Mouse (Mus musculus) limb, embryonic 10.5 days (tissue): ENCODE data around the gene Drc7. TPM values are rescaled to one million over a fixed set of nuclear protein-coding genes. Genes with fewer than 3 reads are reported as not detected.
A peak's percentile ranks its signal among the peaks of the same experiment; 100 is the strongest.

Experiments
- DNase-seq: peaks from one replicate; pipeline ENCODE4 v3.0.0-alpha.2; 2017; ENCODE audit warnings: low spot score
- H3K27ac ChIP-seq: fragments of 300-500 bp; sonication (generic); 2 replicates; pipeline ENCODE4 v1.5.1; 2016; ENCODE audit warnings: mild to moderate bottlenecking
- H3K27me3 ChIP-seq: fragments of 300-500 bp; sonication (generic); 2 replicates; pipeline ENCODE4 v1.6.1; 2016; ENCODE audit warnings: low read depth, mild to moderate bottlenecking; ENCODE audit not compliant: poor library complexity, severe bottlenecking
- H3K36me3 ChIP-seq: fragments of 300-500 bp; sonication (generic); 2 replicates; pipeline ENCODE4 v1.6.1; 2016; ENCODE audit warnings: mild to moderate bottlenecking, moderate library complexity
- H3K4me1 ChIP-seq: fragments of 300-500 bp; sonication (generic); 2 replicates; pipeline ENCODE4 v1.6.1; 2016
- H3K4me3 ChIP-seq: fragments of 300-500 bp; sonication (generic); 2 replicates; pipeline ENCODE4 v1.5.1; 2016; ENCODE audit warnings: mild to moderate bottlenecking, moderate library complexity
- H3K9me3 ChIP-seq: fragments of 300-500 bp; sonication (generic); replicated peaks from 2 replicates; pipeline ENCODE4 v1.6.1; 2016; ENCODE audit warnings: mild to moderate bottlenecking
- WGBS: fragments of 180-500 bp; shearing (Covaris S2); methylation state at CpG from one replicate; pipeline ENCODE4 v1.1.7; 2016; 5-methylcytosine and 5-hydroxymethylcytosine counted together
- polyA plus RNA-seq: library from polyadenylated mRNA; unstranded; fragments of >200 nt; fragmentation: Nextera tagmentation; extraction: Ambion mirVana; gene quantifications from 2 replicates; pipeline ENCODE4 v1.2.1, GENCODE M21; 2016

Drc7 gene
- polyA plus RNA-seq, 1 experiment from 2014 or later = 0.23 TPM

DNA sequence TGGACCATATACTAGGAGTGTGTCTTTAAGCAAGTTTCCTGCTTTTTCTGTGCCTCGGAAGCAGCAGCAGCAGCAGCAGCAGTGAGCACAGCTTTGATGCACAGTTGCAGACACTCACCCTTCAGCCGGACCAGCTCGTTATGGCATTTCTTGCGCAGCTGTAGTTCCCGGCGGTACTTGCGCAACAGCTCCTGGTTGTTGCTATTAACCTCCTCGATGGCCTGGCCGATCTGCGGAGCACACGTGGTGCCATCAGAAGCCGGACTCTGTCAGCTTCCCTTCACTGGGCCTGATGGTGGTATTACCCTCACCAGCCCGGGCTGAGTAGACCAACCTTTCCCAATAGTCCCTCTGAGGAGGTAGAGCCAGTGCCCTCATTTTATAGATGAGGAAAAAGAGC is 52.4 kb downstream of the Drc7 start:
- peaks cover 26% of the 10 kb centered on the region for H3K36me3 ChIP-seq
- no peak overlapping the region for H3K27ac ChIP-seq
- H3K9me3 ChIP-seq = no peaks in the 10 kb centered on the region
- no peaks in the 10 kb centered on the region for H3K27me3 ChIP-seq
- H3K4me3 ChIP-seq = no peak overlapping the region
- 92% methylated on average over 13 of the region's 13 CpGs for WGBS
- no peak for DNase-seq
- H3K4me1 ChIP-seq = 0 out of 2 replicates have a peak, but pooled peaks cover 2% of the 10 kb centered on the region

DNA sequence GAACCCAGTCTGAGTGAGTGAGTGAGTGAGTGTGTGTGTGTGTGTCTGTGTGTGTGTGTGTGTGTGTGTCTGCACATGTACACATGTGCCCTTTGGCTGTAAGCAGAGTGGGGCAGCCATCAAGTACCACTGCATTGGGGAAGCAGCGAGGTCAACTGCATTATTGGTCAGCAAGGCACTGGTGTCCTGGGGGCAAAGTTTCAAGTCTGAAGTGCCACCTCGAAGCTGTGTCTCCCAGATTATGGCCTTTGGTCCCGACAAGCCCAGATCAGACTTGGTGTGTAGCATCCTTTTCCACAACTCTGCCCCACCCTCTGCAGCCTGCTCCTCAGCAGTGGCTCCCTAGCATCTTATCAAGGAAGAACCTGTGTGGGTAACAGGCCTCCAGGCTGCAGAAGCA is 57.7 kb downstream of the Drc7 start:
- WGBS = 88% methylated on average over 3 of the region's 3 CpGs

GRCm38 (mm10) chr8:95113108-95113507 is 58.2 kb downstream of the Drc7 start:
- H3K4me3 ChIP-seq = no peak overlapping the region
- no peaks in the 10 kb centered on the region for H3K27me3 ChIP-seq
- WGBS = 90% methylated on average over 4 of the region's 4 CpGs
- H3K9me3 ChIP-seq = no peaks in the 10 kb centered on the region
- no peak overlapping the region for H3K27ac ChIP-seq
- no peak for DNase-seq
- peaks cover 7% of the 10 kb centered on the region; the same call in 1 of the 2 replicates for H3K36me3 ChIP-seq
- H3K4me1 ChIP-seq = 0 out of 2 replicates have a peak, but pooled peaks cover 2% of the 10 kb centered on the region

More for the DNA sequence above, 57.7 kb downstream of the Drc7 start:
- DNase-seq = no peak
- 0 out of 2 replicates have a peak, but pooled peaks cover 2% of the 10 kb centered on the region for H3K4me1 ChIP-seq
- H3K4me3 ChIP-seq = no peak overlapping the region
- peaks cover 7% of the 10 kb centered on the region; the same call in 1 of the 2 replicates for H3K36me3 ChIP-seq
- H3K9me3 ChIP-seq = no peaks in the 10 kb centered on the region
- no peak overlapping the region for H3K27ac ChIP-seq
- no peaks in the 10 kb centered on the region for H3K27me3 ChIP-seq

- Histone ChIP-seq H3K27ac (no peak overlapping the region), H3K4me1 (0 out of 2 replicates have a peak, but pooled peaks cover 2% of the 10 kb centered on the region), H3K4me3 (no peak overlapping the region), H3K36me3 (peaks cover 2% of the 10 kb centered on the region; the same call in 1 of the 2 replicates), H3K27me3 (no peaks in the 10 kb centered on the region), H3K9me3 (no peaks in the 10 kb centered on the region)
- DNase-seq = no peak
- 72% methylated on average over 3 of the region's 3 CpGs for WGBS
Observed at GRCm38 (mm10) chr8:95113750-95114149, 58.8 kb downstream of the Drc7 start.

GRCm38 (mm10) chr8:95123455-95123854 is 68.6 kb downstream of the Drc7 start:
- Histone ChIP-seq H3K27ac (no peak overlapping the region), H3K36me3 (peaks cover 7% of the 10 kb centered on the region), H3K4me1 (no peaks in the 10 kb centered on the region), H3K9me3 (no peaks in the 10 kb centered on the region), H3K27me3 (no peaks in the 10 kb centered on the region), H3K4me3 (no peak overlapping the region)
- DNase-seq = no peak
- WGBS = 90% methylated on average over 5 of the region's 5 CpGs

GRCm38 (mm10) chr8:95126497-95126896 is 71.6 kb downstream of the Drc7 start:
- WGBS = 93% methylated on average over 11 of the region's 11 CpGs
- Histone ChIP-seq H3K4me3 (no peak overlapping the region), H3K9me3 (no peaks in the 10 kb centered on the region), H3K27me3 (no peaks in the 10 kb centered on the region), H3K4me1 (peaks cover 6% of the 10 kb centered on the region), H3K27ac (no peak overlapping the region), H3K36me3 (peaks cover 10% of the 10 kb centered on the region)
- DNase-seq = no peak

DNA sequence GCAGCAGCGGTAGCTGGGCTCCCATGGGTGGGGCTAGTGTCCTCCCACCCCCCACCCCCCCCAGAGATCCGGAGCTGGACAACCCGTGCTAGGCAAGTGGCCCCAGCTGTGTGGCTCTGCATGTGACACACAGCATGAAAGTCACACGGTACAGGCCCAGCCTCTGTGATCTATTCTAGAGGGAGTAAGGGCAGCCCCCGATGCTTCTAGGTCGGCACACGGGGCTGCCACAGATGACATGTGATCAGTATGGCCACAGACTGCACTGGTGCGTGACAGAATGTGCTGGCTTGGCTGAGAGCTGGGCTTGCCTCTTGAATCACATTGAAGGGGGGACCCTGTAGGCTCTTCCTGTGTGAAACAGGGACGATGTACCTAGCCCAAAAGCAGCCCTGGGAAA is 72.8 kb downstream of the Drc7 start:
- 83% methylated on average over 9 of the region's 9 CpGs for WGBS
- no peaks in the 10 kb centered on the region for H3K27me3 ChIP-seq
- peak overlapping the region; percentile 7; the same call in 1 of the 2 replicates for H3K27ac ChIP-seq
- H3K9me3 ChIP-seq = no peaks in the 10 kb centered on the region
- peaks cover 11% of the 10 kb centered on the region for H3K36me3 ChIP-seq
- H3K4me1 ChIP-seq = peaks cover 8% of the 10 kb centered on the region
- DNase-seq = no peak
- H3K4me3 ChIP-seq = no peak overlapping the region

Other genes with a start within 250 kb of the Drc7 start
- not detected in 2 replicates for gene Ccl17, start 244.7 kb upstream of the Drc7 start, polyA plus RNA-seq
- gene Coq9, start 216.8 kb upstream of the Drc7 start, polyA plus RNA-seq = 51.2 and 65.5 TPM in 2 replicates
- 195 and 198 TPM in 2 replicates for gene Ciapin1, start 216.7 kb upstream of the Drc7 start, polyA plus RNA-seq
- 201 and 208 TPM in 2 replicates for gene Polr2c, start 197.7 kb upstream of the Drc7 start, polyA plus RNA-seq
- 23.4 and 33.1 TPM in 2 replicates for gene Dok4, start 178.8 kb upstream of the Drc7 start, polyA plus RNA-seq
- gene Ccdc102a, start 137.0 kb upstream of the Drc7 start, polyA plus RNA-seq = 27.0 and 32.3 TPM in 2 replicates
- gene Adgrg5, start 131.4 kb upstream of the Drc7 start, polyA plus RNA-seq = 0.18 and 0.74 TPM in 2 replicates
- gene Adgrg1, start 80.4 kb upstream of the Drc7 start, polyA plus RNA-seq = 7.0 and 11.6 TPM in 2 replicates
- gene Adgrg3, start 37.4 kb upstream of the Drc7 start, polyA plus RNA-seq = 3.4 and 4.2 TPM in 2 replicates
- gene Katnb1, start 26.1 kb downstream of the Drc7 start, polyA plus RNA-seq = 29.4 and 33.3 TPM in 2 replicates
- 10.8 and 13.2 TPM in 2 replicates for gene Kifc3, start 147.7 kb downstream of the Drc7 start, polyA plus RNA-seq